Mouse (Mus musculus): ENCODE measurements around the gene Bcat1. TPM values are rescaled to one million over a fixed set of nuclear protein-coding genes. Genes with fewer than 3 reads are reported as not detected.

The Bcat1 gene
- polyA plus RNA-seq (2014; fragmentation: Nextera tagmentation; extraction: Ambion mirVana): 111 and 119 TPM in 2 replicates

GRCm38 (mm10) chr6:145075548-145076224, at the start of gene Bcat1:
TSS of gene Bcat1 (minus strand) at chr6:145076184.
- no peaks in the 10 kb centered on the region for H3K27me3 ChIP-seq (ENCODE audit: control insufficient read depth, insufficient read depth, low read length)
- H3K4me3 ChIP-seq (ENCODE audit: low read depth, low read length): peak within 1 kb of the TSS; percentile 47
- H3K36me3 ChIP-seq (ENCODE audit: control insufficient read depth, insufficient read depth, low read length): no peaks in the 10 kb centered on the region
- H3K9me3 ChIP-seq (ENCODE audit: control insufficient read depth, low read length): no peaks in the 10 kb centered on the region
- H3K9ac ChIP-seq (replicated peaks; ENCODE audit: low read depth, low read length): peak within 1 kb of the TSS; percentile 63
- H3K4me1 ChIP-seq (ENCODE audit: control insufficient read depth, insufficient read depth, low read length): peaks cover 5% of the 10 kb centered on the region; the same call in 1 of the 2 replicates
- WGBS: under 1% methylated on average over 39 of the region's 39 CpGs
- ATAC-seq (ENCODE audit: low read depth): peak; percentile 89
- H3K4me2 ChIP-seq (ENCODE audit: low read depth, low read length): peak within 1 kb of the TSS; percentile 98
- no peak within 1 kb of the TSS for H3K27ac ChIP-seq (ENCODE audit: low read depth, low read length)

GRCm38 (mm10) chr6:145125591-145126113, 49.7 kb upstream of the Bcat1 start:
- Histone ChIP-seq H3K9ac (replicated peaks; ENCODE audit: low read depth, low read length) (no peak overlapping the region), H3K9me3 (ENCODE audit: control insufficient read depth, low read length) (no peaks in the 10 kb centered on the region), H3K36me3 (ENCODE audit: control insufficient read depth, insufficient read depth, low read length) (no peaks in the 10 kb centered on the region), H3K4me1 (ENCODE audit: control insufficient read depth, insufficient read depth, low read length) (no peaks in the 10 kb centered on the region), H3K27me3 (ENCODE audit: control insufficient read depth, insufficient read depth, low read length) (no peaks in the 10 kb centered on the region), H3K4me2 (ENCODE audit: low read depth, low read length) (no peak overlapping the region), H3K4me3 (ENCODE audit: low read depth, low read length) (no peak overlapping the region), H3K27ac (ENCODE audit: low read depth, low read length) (no peak overlapping the region)
- ATAC-seq (ENCODE audit: low read depth): no peak
- WGBS: 81% methylated on average over 7 of the region's 7 CpGs

GRCm38 (mm10) chr6:145124621-145125020, 48.6 kb upstream of the Bcat1 start:
- Histone ChIP-seq H3K4me3 (ENCODE audit: low read depth, low read length) (no peak overlapping the region), H3K4me1 (ENCODE audit: control insufficient read depth, insufficient read depth, low read length) (no peaks in the 10 kb centered on the region), H3K36me3 (ENCODE audit: control insufficient read depth, insufficient read depth, low read length) (no peaks in the 10 kb centered on the region), H3K27ac (ENCODE audit: low read depth, low read length) (no peak overlapping the region), H3K4me2 (ENCODE audit: low read depth, low read length) (no peak overlapping the region), H3K9ac (replicated peaks; ENCODE audit: low read depth, low read length) (no peak overlapping the region), H3K9me3 (ENCODE audit: control insufficient read depth, low read length) (no peaks in the 10 kb centered on the region), H3K27me3 (ENCODE audit: control insufficient read depth, insufficient read depth, low read length) (no peaks in the 10 kb centered on the region)
- no peak for ATAC-seq (ENCODE audit: low read depth)
- WGBS: 84% methylated on average over 1 of the region's 1 CpGs

GRCm38 (mm10) chr6:145123136-145124060, 47.4 kb upstream of the Bcat1 start:
- Histone ChIP-seq H3K4me1 (ENCODE audit: control insufficient read depth, insufficient read depth, low read length) (no peaks in the 10 kb centered on the region), H3K27me3 (ENCODE audit: control insufficient read depth, insufficient read depth, low read length) (no peaks in the 10 kb centered on the region), H3K9ac (replicated peaks; ENCODE audit: low read depth, low read length) (no peak overlapping the region), H3K4me3 (ENCODE audit: low read depth, low read length) (no peak overlapping the region), H3K27ac (ENCODE audit: low read depth, low read length) (no peak overlapping the region), H3K9me3 (ENCODE audit: control insufficient read depth, low read length) (no peaks in the 10 kb centered on the region), H3K4me2 (ENCODE audit: low read depth, low read length) (no peak overlapping the region), H3K36me3 (ENCODE audit: control insufficient read depth, insufficient read depth, low read length) (no peaks in the 10 kb centered on the region)
- 70% methylated on average over 11 of the region's 11 CpGs for WGBS
- ATAC-seq (ENCODE audit: low read depth): no peak

GRCm38 (mm10) chr6:145122423-145123059, 46.6 kb upstream of the Bcat1 start:
- no peaks in the 10 kb centered on the region for H3K9me3 ChIP-seq (ENCODE audit: control insufficient read depth, low read length)
- no peaks in the 10 kb centered on the region for H3K4me1 ChIP-seq (ENCODE audit: control insufficient read depth, insufficient read depth, low read length)
- no peak overlapping the region for H3K9ac ChIP-seq (replicated peaks; ENCODE audit: low read depth, low read length)
- 34% methylated on average over 8 of the region's 8 CpGs for WGBS
- no peak for ATAC-seq (ENCODE audit: low read depth)
- no peak overlapping the region for H3K4me3 ChIP-seq (ENCODE audit: low read depth, low read length)
- no peak overlapping the region for H3K4me2 ChIP-seq (ENCODE audit: low read depth, low read length)
- H3K27me3 ChIP-seq (ENCODE audit: control insufficient read depth, insufficient read depth, low read length): no peaks in the 10 kb centered on the region
- no peaks in the 10 kb centered on the region for H3K36me3 ChIP-seq (ENCODE audit: control insufficient read depth, insufficient read depth, low read length)
- H3K27ac ChIP-seq (ENCODE audit: low read depth, low read length): no peak overlapping the region

GRCm38 (mm10) chr6:145121590-145122420, 45.8 kb upstream of the Bcat1 start:
- Histone ChIP-seq H3K9me3 (ENCODE audit: control insufficient read depth, low read length) (no peaks in the 10 kb centered on the region), H3K4me3 (ENCODE audit: low read depth, low read length) (no peak overlapping the region), H3K4me2 (ENCODE audit: low read depth, low read length) (no peak overlapping the region), H3K36me3 (ENCODE audit: control insufficient read depth, insufficient read depth, low read length) (no peaks in the 10 kb centered on the region), H3K27ac (ENCODE audit: low read depth, low read length) (no peak overlapping the region), H3K4me1 (ENCODE audit: control insufficient read depth, insufficient read depth, low read length) (no peaks in the 10 kb centered on the region), H3K27me3 (ENCODE audit: control insufficient read depth, insufficient read depth, low read length) (no peaks in the 10 kb centered on the region), H3K9ac (replicated peaks; ENCODE audit: low read depth, low read length) (no peak overlapping the region)
- ATAC-seq (ENCODE audit: low read depth): no peak
- 53% methylated on average over 21 of the region's 21 CpGs for WGBS

GRCm38 (mm10) chr6:145120787-145121589, 45.0 kb upstream of the Bcat1 start:
- Histone ChIP-seq H3K36me3 (ENCODE audit: control insufficient read depth, insufficient read depth, low read length) (no peaks in the 10 kb centered on the region), H3K9ac (replicated peaks; ENCODE audit: low read depth, low read length) (no peak overlapping the region), H3K4me2 (ENCODE audit: low read depth, low read length) (no peak overlapping the region), H3K27me3 (ENCODE audit: control insufficient read depth, insufficient read depth, low read length) (no peaks in the 10 kb centered on the region), H3K4me1 (ENCODE audit: control insufficient read depth, insufficient read depth, low read length) (no peaks in the 10 kb centered on the region), H3K9me3 (ENCODE audit: control insufficient read depth, low read length) (no peaks in the 10 kb centered on the region), H3K27ac (ENCODE audit: low read depth, low read length) (no peak overlapping the region), H3K4me3 (ENCODE audit: low read depth, low read length) (no peak overlapping the region)
- 61% methylated on average over 18 of the region's 18 CpGs for WGBS
- no peak for ATAC-seq (ENCODE audit: low read depth)

- no peaks in the 10 kb centered on the region for H3K4me1 ChIP-seq (ENCODE audit: control insufficient read depth, insufficient read depth, low read length)
- ATAC-seq (ENCODE audit: low read depth): no peak
- H3K4me3 ChIP-seq (ENCODE audit: low read depth, low read length): no peak overlapping the region
- no peaks in the 10 kb centered on the region for H3K36me3 ChIP-seq (ENCODE audit: control insufficient read depth, insufficient read depth, low read length)
- no peak overlapping the region for H3K9ac ChIP-seq (replicated peaks; ENCODE audit: low read depth, low read length)
- H3K27me3 ChIP-seq (ENCODE audit: control insufficient read depth, insufficient read depth, low read length): no peaks in the 10 kb centered on the region
- H3K9me3 ChIP-seq (ENCODE audit: control insufficient read depth, low read length): no peaks in the 10 kb centered on the region
- 77% methylated on average over 2 of the region's 2 CpGs for WGBS
- H3K27ac ChIP-seq (ENCODE audit: low read depth, low read length): no peak overlapping the region
- no peak overlapping the region for H3K4me2 ChIP-seq (ENCODE audit: low read depth, low read length)
These were observed 44.1 kb upstream of the Bcat1 start for GRCm38 (mm10) chr6:145120086-145120485.

Data from neural tube, embryonic 14.5 days (tissue).